Mouse (Mus musculus) heart, postnatal 0 days (tissue): Measurements from ENCODE around the gene Arsb.

ENCODE experiments used
- CTCF ChIP-seq: IDR thresholded peaks from 2 replicates; pipeline ENCODE4 v1.5.1; 2016; ENCODE audit warnings: antibody characterized with exemption, control low read depth, low read depth
- EP300 ChIP-seq: IDR thresholded peaks from 2 replicates; pipeline ENCODE4 v1.6.1; 2016; ENCODE audit warnings: antibody characterized with exemption, low read depth

- TF ChIP-seq CTCF = no peak
- TF ChIP-seq EP300 = no peak
These were observed 204.2 kb downstream of the Arsb start for GRCm38 (mm10) chr13:93975668-93976067.
